Mouse (Mus musculus) frontal cortex, postnatal 25 days (tissue): ENCODE measurements around the gene Swt1.
A peak's percentile ranks its signal among the peaks of the same experiment; 100 is the strongest.
"Not testable (repeated sequence)": the region's sequence is repeated elsewhere in the genome, so short reads cannot be mapped to it uniquely, and the experiment has no call there.

Experiments
- DNase-seq, 2 experiments: peaks; one replicate each; pipeline ENCODE4 v3.0.0; 2022; ENCODE audit warnings: low spot score in 2 of 2

The Swt1 gene

GRCm38 (mm10) chr1:151366944-151367605, 61.2 kb downstream of the Swt1 start:
- no peak for DNase-seq

DNA sequence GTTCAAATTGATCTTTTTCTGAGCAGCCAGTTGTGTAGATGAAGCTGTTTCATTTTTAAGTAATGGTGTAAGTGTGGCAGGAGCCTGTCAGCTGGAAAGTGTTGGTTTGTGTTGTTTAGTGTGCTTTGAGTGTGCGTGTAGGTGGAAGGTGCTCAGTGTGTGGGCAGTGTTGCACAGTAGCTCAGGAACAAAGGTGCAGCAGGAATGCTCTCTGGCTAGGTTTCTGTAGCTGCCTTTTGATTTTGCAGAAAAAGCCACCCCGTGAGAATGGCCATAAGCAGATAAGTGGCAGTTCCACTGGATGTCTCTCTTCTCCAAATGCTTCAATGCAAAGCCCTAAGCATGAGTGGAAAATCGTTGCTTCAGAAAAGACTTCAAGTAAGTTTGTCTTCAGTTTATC, 68.9 kb downstream of the Swt1 start:
- DNase-seq = no peak

- no peak for DNase-seq
Observed at GRCm38 (mm10) chr1:151355994-151356393, 72.3 kb downstream of the Swt1 start.

DNA sequence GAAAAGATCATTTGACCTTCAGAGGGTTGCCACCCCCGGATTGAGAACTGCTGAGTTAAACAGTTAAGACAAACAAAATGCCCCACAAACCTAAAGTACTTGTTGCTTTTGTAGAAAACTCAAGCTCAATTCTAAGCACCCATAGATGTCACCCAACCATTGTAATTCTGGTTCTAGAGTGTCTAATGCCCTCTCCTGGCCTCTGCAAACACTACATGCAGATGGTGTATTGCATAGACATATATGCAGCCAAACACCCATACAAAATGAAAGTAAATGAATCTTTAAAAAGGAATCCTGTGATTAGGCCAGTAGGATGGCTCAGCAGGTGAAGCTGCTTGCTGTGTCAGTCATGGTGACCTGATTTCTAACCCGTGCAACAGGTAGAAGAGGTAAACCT, 75.3 kb downstream of the Swt1 start:
- no peak for DNase-seq

GRCm38 (mm10) chr1:151348293-151348692, 80.0 kb downstream of the Swt1 start:
- not testable (repeated sequence) for DNase-seq

DNA sequence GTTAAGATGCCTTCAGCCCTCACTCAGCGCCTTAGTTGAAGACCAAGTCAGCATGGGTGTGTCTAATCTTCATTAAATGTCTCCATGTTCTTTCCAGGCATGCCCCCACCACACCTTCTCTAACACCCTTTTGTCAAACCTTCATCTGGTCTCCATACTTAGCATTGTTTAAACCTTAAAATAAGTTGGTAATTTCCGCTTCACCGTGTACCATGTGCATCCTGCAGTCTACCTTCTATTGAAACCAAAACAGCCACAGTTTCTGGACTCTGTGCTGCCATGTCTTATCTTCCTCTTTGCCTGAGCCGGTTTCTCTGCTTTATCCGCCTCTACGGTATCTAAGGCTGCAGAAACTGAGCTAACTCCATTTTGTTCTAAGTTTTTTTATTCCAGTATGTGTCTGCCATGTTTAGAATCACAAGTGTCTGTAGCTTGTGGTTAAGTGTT, 81.6 kb downstream of the Swt1 start:
- DNase-seq = no peak

GRCm38 (mm10) chr1:151345863-151346195, 82.4 kb downstream of the Swt1 start:
- DNase-seq = no peak

GRCm38 (mm10) chr1:151345109-151345862, 83.0 kb downstream of the Swt1 start:
- peak; percentile 92 to 93 for DNase-seq

DNA sequence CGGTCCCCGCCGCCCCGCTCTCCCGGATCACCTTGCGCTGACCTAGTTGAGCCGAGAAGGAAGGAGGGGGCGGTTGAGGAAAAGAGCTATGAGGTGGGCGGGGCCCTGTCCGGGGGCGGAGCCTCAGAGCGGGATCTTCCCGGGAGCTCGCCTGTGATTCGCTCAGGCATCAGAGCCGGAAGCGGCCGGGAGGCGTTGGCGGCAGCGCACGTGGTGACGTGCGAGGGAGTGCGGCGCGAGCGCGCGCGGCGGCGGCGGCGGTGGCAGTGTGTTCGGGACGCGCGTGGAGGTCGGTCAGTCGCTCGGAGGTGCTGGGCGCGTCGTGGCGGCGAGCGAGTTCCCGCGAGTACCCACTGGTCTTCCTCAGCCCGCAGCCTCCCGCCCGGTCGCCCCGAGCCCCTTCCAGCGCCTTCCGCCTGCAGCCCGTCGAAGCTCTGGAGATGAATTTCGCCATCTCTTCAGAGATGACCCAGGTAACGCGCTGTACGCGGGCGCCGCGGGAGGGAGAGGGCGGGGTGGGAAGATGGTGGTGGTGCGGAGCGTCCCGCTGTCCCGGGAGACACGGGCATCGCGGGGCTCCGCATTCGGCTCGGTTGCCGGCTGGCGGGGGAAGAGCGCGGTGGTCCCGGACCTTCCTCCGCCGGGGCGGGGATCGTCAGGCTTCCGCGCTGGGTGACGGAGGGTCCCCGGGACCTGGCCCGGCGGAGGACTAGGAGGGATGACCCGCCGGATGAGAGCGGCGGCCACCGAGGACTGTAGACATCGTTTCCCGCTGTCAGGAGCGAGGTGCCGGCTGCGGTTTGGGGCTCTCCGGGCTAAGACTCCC, 83.8 kb downstream of the Swt1 start, which contains the start of gene Ivns1abp:
Gene Ivns1abp, plus strand, starts transcription at position 195 of the 826 bp plus-strand sequence.
- peak; percentile 92 to 97 for DNase-seq

DNA sequence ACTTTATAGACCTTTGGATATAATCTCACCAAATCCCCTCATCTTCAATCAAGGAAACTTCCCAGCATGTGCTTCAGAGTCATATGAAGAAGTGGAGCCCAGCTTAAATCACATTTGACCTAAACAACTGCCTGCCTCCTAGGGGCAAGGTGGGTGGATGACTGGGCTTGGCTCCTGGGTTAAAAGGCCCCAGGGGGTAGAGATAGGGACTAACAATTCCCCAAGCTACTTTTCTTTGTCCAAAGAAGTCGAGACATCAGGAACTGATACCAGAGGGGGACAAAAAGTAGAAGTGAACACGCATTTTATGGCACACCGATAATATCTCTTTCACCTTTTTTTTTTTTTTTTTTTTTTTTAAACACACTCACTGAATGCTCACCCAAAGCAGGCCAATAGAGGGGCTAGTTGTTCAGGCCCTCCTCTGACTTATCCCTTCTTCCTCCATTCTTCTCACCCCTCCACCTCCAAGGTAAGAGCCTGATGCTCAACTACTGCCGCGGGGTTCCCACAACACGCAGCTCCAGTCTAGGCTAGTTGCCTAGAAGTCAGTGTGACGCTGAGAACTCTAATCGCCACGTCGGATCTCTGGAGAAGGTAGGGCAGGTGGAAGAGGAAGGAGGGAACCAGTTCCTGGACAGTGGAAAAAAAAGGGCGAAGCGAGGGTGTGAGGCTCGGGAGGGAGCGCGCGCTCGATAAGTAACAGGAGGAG, 84.5 kb downstream of the Swt1 start:
- no peak for DNase-seq

DNA sequence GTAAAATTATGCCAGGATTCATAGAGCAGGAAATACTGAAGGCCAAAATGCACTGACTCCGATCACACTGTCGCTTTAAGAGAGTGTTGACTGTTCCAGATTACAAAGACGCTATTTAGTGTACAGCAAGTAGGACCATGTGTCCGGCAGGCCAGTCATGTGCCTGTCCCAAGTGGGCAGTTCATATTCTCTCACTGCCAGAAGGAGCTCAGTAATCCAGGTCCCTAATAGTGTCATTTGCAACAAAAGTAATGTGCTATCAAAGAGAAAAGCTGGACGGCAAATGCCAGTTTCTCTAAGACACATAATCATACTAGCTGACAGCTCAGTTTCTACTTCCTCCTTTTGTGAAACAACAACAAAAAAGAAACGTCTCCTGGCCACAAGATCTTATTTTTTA, 85.3 kb downstream of the Swt1 start:
- no peak for DNase-seq

DNA sequence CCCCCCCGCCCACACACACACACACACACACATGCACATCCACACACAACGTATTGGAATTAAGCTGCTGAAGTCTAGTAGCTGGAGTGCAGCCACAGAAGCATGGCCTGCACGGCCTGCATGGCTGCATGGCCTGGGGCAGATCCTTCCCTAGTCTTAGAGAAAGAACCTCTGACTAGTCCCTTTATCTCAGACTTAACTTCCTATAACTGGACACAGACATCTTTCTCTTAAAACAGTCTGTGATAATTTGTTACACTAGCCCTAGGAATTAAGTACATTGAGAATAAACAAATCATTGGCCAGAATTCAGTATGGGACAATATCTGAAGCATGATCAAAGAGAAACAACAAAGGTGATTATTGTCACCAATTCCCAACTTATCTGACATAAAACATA, 85.9 kb downstream of the Swt1 start:
- no peak for DNase-seq

GRCm38 (mm10) chr1:151341321-151342044, 86.8 kb downstream of the Swt1 start:
- no peak for DNase-seq

DNA sequence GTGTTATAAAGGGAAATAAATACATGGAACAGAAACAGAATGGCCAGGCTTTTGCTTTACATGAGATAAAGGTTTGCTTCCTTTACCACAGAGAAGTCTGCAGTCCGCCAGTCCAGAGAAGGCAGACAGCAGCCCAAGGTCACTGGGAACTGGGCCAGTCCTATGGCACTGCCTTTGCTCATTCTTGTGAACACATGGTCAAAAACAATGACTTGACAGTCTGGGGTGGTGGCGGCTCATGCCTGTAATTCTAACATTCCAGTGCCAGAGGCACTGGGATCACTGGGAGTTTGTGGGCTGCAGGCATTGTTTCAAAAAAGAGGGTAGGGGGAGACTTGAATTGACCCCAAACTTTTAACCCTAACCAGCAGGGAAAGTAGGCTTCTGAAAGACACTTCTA, 89.3 kb downstream of the Swt1 start:
- no peak for DNase-seq

DNA sequence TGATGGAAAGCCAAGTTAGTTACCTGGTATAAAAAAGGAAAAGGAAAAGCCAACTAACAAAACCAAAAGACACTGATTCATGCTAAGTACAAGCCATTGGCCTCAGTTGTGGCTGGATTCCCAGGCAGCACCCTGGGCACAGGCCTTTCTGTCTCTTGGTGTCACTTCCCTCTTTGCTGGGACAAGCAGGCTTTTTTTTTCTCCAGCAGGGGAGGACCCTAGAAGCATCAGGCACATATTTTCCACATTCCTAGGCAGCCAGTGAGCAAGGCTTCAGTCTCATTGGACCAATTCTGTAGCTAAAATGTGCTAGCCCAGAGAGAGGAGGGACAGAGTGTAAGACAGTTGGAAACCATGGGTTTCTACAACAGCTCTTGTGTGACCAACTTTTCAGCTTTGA, 90.0 kb downstream of the Swt1 start:
- DNase-seq = no peak

DNA sequence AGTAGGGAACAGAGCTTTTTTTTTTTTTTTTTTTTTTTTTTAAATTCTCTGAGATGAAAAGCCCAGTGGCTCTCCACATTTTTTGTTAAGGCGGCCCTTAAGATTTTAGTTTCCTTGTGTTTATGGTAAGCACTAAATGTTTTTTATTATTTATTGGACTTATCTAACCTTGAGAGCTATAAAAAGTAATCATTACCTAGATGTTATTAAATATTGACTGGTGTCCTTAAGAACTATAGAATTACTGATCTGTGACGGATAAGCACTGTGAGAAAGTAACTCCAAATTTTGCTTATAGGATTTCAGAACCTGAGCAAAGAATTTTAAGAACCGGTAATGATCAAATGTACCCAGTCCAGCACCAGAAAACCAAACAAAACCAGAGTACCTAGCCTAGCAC, 95.4 kb downstream of the Swt1 start:
- DNase-seq = no peak

DNA sequence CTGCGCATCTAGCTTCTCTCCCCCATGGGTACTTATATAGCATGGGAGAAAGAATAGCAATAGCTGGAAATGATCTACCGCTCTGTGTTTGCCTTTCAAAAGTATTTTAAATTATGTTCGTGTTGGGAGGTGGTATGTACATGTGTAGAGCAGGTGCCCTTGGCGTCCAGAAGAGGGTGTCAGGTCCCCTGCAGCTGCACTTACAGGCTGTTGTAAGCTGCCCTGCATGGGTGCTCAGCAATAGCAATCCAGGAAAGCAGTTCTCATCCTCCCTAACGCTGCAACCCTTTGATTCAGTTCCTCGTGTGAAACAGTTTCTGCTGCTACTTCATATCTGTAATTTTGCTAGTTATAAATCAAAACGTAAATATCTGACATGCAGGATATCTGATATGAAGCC, 98.7 kb downstream of the Swt1 start:
- DNase-seq = no peak

DNA sequence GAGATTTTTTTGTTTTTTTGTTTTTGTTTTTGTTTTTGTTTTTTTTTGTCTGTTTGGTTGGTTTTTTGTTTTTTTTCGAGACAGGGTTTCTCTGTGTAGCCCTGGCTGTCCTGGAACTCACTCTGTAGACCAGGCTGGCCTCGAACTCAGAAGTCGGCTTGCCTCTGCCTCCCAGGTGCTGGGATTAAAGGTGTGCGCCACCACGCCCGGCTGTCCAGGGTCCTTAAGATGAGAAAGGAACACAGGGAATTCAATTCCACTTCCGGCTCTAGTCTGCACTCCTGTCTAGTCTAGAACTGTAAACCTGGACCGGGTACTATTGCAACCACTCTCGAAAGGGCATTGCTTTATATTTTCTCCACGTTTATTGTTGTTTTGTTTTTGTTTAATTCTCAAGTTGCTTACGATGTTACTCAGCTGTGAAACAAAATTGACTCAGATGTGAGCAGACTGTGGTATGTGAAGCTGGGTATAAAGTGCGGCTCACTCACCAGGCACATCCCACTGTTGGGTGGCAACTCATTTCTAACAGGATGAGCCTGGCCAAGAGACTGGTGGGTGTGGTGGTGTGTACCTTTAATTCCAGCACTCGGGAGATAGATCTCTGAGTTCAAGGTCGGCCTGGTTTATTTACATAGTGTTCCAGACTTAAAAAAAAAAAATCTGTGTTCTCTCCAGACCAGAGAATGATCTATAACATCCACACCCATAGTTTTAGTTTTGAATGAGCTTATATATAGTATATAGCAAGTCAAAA, 99.7 kb downstream of the Swt1 start:
- DNase-seq = no peak

- DNase-seq = no peak
Observed at GRCm38 (mm10) chr1:151325328-151325727, 102.9 kb downstream of the Swt1 start.

DNA sequence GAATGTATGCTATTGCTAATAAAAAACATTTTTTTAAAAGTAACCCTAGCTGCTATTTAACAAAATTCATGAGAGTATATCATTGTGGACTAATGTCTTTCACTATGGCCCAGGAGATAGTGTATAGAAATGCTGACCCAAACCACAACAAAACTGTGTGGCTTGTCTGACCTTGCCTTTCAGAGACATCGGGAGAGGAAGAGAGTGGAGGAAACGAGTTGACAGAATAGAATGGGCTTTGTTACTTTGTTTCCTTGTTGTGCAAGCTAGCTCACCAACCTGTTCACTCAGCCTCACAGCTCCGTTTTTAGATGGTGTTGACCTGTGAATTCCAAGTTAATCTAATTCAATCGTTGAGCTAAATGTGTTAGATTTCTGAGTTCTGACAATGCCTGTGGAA, 107.8 kb downstream of the Swt1 start:
- DNase-seq = no peak

GRCm38 (mm10) chr1:151319267-151319666, 109.0 kb downstream of the Swt1 start:
- DNase-seq = no peak
